Mouse (Mus musculus): ENCODE results near the gene Gsk3b. TPM values are rescaled to one million over a fixed set of nuclear protein-coding genes. Genes with fewer than 3 reads are reported as not detected.

Gene Gsk3b
- polyA plus RNA-seq, 1 experiment from 2014 or later, result 36.7 TPM

DNA sequence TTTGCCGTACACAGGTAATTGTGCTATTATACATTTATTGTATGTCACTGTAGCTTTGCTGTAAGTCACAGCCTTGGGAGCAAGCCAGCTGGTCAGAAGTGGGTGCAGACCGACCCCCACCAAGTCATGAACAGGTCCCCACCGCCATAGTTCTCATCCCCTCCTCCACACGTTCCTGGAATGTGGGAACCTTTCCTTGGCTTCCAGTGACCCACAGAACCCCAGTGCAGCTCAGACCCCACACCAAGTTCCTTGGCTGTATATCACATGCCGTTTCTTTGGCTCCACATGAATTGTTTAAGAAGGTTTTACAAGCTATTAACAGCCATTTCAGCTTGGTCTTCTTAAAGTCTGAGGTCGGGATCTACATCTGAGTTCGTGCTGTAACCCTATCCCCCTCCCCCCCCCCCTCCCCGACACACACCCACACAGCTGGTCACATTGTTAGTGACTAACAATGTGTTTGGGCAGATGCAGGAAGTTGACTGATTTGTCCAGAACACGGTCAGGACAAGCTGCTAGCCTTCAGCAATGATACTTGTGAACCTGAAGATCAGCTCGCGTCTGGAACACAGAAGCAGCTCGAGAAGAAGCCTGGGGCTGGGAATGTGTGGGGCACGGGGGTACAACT lies 159.6 kb downstream of the Gsk3b start:
- no peak overlapping the region for H3K4me2 ChIP-seq
- no peak overlapping the region for H3K4me3 ChIP-seq
- H3K36me3 ChIP-seq, result peaks cover 12% of the 10 kb centered on the region; the same call in 1 of the 2 replicates
- 54% methylated on average over 13 of the region's 13 CpGs for WGBS
- H3K9ac ChIP-seq, result no peak overlapping the region
- no peaks in the 10 kb centered on the region for H3K27me3 ChIP-seq (replicated peaks)
- no peak overlapping the region for H3K27ac ChIP-seq (replicated peaks)
- peaks cover 7% of the 10 kb centered on the region; the same call in 1 of the 2 replicates for H3K4me1 ChIP-seq
- ATAC-seq (ENCODE audit: extremely low read depth, insufficient number of reproducible peaks, low FRiP score, low TSS enrichment), result no peak
- no peaks in the 10 kb centered on the region for H3K9me3 ChIP-seq

- no peak for ATAC-seq (ENCODE audit: extremely low read depth, insufficient number of reproducible peaks, low FRiP score, low TSS enrichment)
- H3K4me3 ChIP-seq, result no peak overlapping the region
- 0 out of 2 replicates have a peak, but pooled peaks cover 5% of the 10 kb centered on the region for H3K36me3 ChIP-seq
- 84% methylated on average over 6 of the region's 6 CpGs for WGBS
- H3K27me3 ChIP-seq (replicated peaks), result no peaks in the 10 kb centered on the region
- H3K4me2 ChIP-seq, result no peak overlapping the region
- H3K9ac ChIP-seq, result no peak overlapping the region
- H3K27ac ChIP-seq (replicated peaks), result no peak overlapping the region
- peaks cover 7% of the 10 kb centered on the region; the same call in 1 of the 2 replicates for H3K4me1 ChIP-seq
- H3K9me3 ChIP-seq, result no peaks in the 10 kb centered on the region
These were observed 161.7 kb downstream of the Gsk3b start for GRCm38 (mm10) chr16:38250467-38250866.

- Histone ChIP-seq H3K4me1 (no peaks in the 10 kb centered on the region), H3K27me3 (replicated peaks) (no peaks in the 10 kb centered on the region), H3K4me2 (no peak overlapping the region), H3K9me3 (no peaks in the 10 kb centered on the region), H3K27ac (replicated peaks) (no peak overlapping the region), H3K36me3 (no peaks in the 10 kb centered on the region), H3K4me3 (no peak overlapping the region), H3K9ac (no peak overlapping the region)
- ATAC-seq (ENCODE audit: extremely low read depth, insufficient number of reproducible peaks, low FRiP score, low TSS enrichment), result no peak
- WGBS, result 75% methylated on average over 14 of the region's 14 CpGs
These were observed 165.2 kb downstream of the Gsk3b start for GRCm38 (mm10) chr16:38254001-38254400.

- no peak overlapping the region for H3K4me3 ChIP-seq
- no peak for ATAC-seq (ENCODE audit: extremely low read depth, insufficient number of reproducible peaks, low FRiP score, low TSS enrichment)
- H3K27ac ChIP-seq (replicated peaks), result no peak overlapping the region
- H3K27me3 ChIP-seq (replicated peaks), result no peaks in the 10 kb centered on the region
- H3K36me3 ChIP-seq, result no peaks in the 10 kb centered on the region
- no peaks in the 10 kb centered on the region for H3K4me1 ChIP-seq
- 59% methylated on average over 4 of the region's 4 CpGs for WGBS
- no peak overlapping the region for H3K4me2 ChIP-seq
- no peaks in the 10 kb centered on the region for H3K9me3 ChIP-seq
- H3K9ac ChIP-seq, result no peak overlapping the region
These were observed 166.3 kb downstream of the Gsk3b start for GRCm38 (mm10) chr16:38255107-38255506.

DNA sequence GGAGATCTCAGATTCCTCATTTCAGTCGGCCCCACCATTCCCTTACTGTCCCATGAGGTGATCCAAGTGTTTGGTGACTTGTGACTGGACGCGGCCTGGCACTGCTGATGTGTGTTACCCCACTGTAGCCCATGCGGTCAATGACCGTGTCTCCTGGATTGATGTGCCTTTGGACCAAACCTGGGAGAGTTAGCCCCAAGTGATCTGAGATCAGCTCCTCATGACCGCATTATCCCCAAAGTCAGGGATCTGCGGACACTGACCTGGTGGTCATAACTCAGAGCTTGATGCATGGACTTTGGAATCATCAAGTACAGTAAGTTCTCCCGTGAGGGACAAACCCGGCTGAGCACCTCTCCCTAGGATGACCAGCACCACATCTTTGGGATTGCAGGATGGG lies 167.1 kb downstream of the Gsk3b start:
- Histone ChIP-seq H3K4me2 (no peak overlapping the region), H3K27ac (replicated peaks) (no peak overlapping the region), H3K4me1 (no peaks in the 10 kb centered on the region), H3K4me3 (no peak overlapping the region), H3K9me3 (no peaks in the 10 kb centered on the region), H3K27me3 (replicated peaks) (no peaks in the 10 kb centered on the region), H3K36me3 (no peaks in the 10 kb centered on the region), H3K9ac (no peak overlapping the region)
- ATAC-seq (ENCODE audit: extremely low read depth, insufficient number of reproducible peaks, low FRiP score, low TSS enrichment), result no peak
- 87% methylated on average over 9 of the region's 9 CpGs for WGBS

- Histone ChIP-seq H3K27me3 (replicated peaks) (no peaks in the 10 kb centered on the region), H3K9me3 (no peaks in the 10 kb centered on the region), H3K27ac (replicated peaks) (no peak overlapping the region), H3K36me3 (no peaks in the 10 kb centered on the region), H3K4me1 (no peaks in the 10 kb centered on the region), H3K4me3 (no peak overlapping the region), H3K4me2 (no peak overlapping the region), H3K9ac (no peak overlapping the region)
- WGBS, result 37% methylated on average over 3 of the region's 3 CpGs
- no peak for ATAC-seq (ENCODE audit: extremely low read depth, insufficient number of reproducible peaks, low FRiP score, low TSS enrichment)
These were observed 182.8 kb downstream of the Gsk3b start for GRCm38 (mm10) chr16:38271601-38272000.

DNA sequence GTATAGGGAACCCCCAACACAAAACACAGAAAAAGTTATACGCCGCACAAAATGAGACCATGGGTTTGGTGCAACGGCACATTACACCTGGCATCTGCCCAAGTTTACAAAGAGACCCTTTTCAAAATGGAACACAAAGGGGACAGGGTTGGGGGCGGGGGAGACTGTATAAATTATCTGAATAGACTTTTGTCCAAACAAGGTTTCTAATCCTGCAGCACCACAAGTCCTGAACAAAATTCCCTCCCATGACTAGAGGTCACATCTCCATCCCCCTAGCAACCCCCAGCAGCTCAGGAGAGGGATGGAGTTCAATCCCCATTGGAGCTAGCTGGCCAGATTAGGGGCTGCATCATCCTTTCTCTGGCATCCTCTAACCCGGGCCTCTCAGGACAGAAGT lies 183.7 kb downstream of the Gsk3b start:
- no peaks in the 10 kb centered on the region for H3K27me3 ChIP-seq (replicated peaks)
- no peak overlapping the region for H3K9ac ChIP-seq
- H3K9me3 ChIP-seq, result no peaks in the 10 kb centered on the region
- no peak overlapping the region for H3K27ac ChIP-seq (replicated peaks)
- H3K36me3 ChIP-seq, result no peaks in the 10 kb centered on the region
- ATAC-seq (ENCODE audit: extremely low read depth, insufficient number of reproducible peaks, low FRiP score, low TSS enrichment), result no peak
- 68% methylated on average over 5 of the region's 5 CpGs for WGBS
- no peak overlapping the region for H3K4me3 ChIP-seq
- H3K4me1 ChIP-seq, result no peaks in the 10 kb centered on the region
- no peak overlapping the region for H3K4me2 ChIP-seq

DNA sequence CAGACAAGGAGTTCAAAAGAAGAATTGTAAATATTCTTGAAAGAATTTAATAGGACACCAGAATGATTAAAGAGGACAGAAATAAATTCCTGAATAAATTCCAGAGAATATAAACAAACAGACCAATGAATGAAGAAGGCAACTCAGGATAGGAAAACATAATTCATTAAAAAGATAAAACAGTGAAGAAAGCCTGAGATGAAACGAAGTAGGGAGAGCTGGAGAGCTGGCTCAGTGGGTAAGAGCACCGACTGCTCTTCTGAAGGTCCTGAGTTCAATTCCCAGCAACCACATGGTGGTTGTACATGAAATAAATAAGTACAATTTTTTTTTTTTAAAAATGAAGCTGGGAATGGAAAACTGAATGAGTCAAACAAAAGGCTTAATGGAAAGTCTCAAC lies 185.9 kb downstream of the Gsk3b start:
- Histone ChIP-seq H3K4me2 (no peak overlapping the region), H3K4me3 (no peak overlapping the region), H3K9me3 (no peaks in the 10 kb centered on the region), H3K9ac (no peak overlapping the region), H3K27ac (replicated peaks) (no peak overlapping the region), H3K36me3 (no peaks in the 10 kb centered on the region), H3K27me3 (replicated peaks) (no peaks in the 10 kb centered on the region), H3K4me1 (no peaks in the 10 kb centered on the region)
- no peak for ATAC-seq (ENCODE audit: extremely low read depth, insufficient number of reproducible peaks, low FRiP score, low TSS enrichment)
- 63% methylated on average over 2 of the region's 2 CpGs for WGBS

GRCm38 (mm10) chr16:38279794-38280193 lies 191.0 kb downstream of the Gsk3b start:
- H3K27me3 ChIP-seq (replicated peaks), result no peaks in the 10 kb centered on the region
- WGBS, result 84% methylated on average over 5 of the region's 5 CpGs
- no peak overlapping the region for H3K4me2 ChIP-seq
- no peaks in the 10 kb centered on the region for H3K9me3 ChIP-seq
- no peak overlapping the region for H3K4me3 ChIP-seq
- no peaks in the 10 kb centered on the region for H3K36me3 ChIP-seq
- H3K27ac ChIP-seq (replicated peaks), result no peak overlapping the region
- H3K9ac ChIP-seq, result no peak overlapping the region
- no peak for ATAC-seq (ENCODE audit: extremely low read depth, insufficient number of reproducible peaks, low FRiP score, low TSS enrichment)
- no peaks in the 10 kb centered on the region for H3K4me1 ChIP-seq

DNA sequence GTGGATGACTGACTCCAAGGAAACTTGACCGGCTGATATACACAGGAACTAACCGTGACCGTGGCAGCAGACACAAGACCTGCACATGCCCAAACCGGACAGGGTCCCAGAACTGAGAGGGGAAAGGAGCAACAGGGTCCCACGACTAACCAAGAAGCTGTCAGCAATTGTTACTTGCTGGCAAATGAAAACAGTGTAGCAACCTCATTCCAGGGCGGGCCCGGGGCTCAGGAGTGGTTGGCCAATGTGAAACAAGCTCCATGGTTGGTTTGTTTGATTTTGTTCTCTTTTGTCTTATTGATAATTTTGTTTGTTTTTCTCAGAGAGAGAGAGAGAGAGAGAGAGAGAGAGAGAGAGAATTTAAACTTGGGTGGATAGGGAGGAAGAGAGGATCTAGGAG lies 192.2 kb downstream of the Gsk3b start:
- ATAC-seq (ENCODE audit: extremely low read depth, insufficient number of reproducible peaks, low FRiP score, low TSS enrichment), result no peak
- H3K9me3 ChIP-seq, result no peaks in the 10 kb centered on the region
- H3K9ac ChIP-seq, result no peak overlapping the region
- no peak overlapping the region for H3K4me2 ChIP-seq
- H3K4me3 ChIP-seq, result no peak overlapping the region
- H3K36me3 ChIP-seq, result no peaks in the 10 kb centered on the region
- WGBS, result 61% methylated on average over 7 of the region's 7 CpGs
- H3K27me3 ChIP-seq (replicated peaks), result no peaks in the 10 kb centered on the region
- no peaks in the 10 kb centered on the region for H3K4me1 ChIP-seq
- no peak overlapping the region for H3K27ac ChIP-seq (replicated peaks)

GRCm38 (mm10) chr16:38282559-38283160 lies 193.9 kb downstream of the Gsk3b start:
- Histone ChIP-seq H3K9ac (no peak overlapping the region), H3K27ac (replicated peaks) (no peak overlapping the region), H3K4me2 (no peak overlapping the region), H3K36me3 (no peaks in the 10 kb centered on the region), H3K9me3 (no peaks in the 10 kb centered on the region), H3K27me3 (replicated peaks) (no peaks in the 10 kb centered on the region), H3K4me1 (0 out of 2 replicates have a peak, but pooled peaks cover 2% of the 10 kb centered on the region), H3K4me3 (no peak overlapping the region)
- 61% methylated on average over 7 of the region's 7 CpGs for WGBS
- no peak for ATAC-seq (ENCODE audit: extremely low read depth, insufficient number of reproducible peaks, low FRiP score, low TSS enrichment)

- Histone ChIP-seq H3K36me3 (no peaks in the 10 kb centered on the region), H3K4me1 (peaks cover 8% of the 10 kb centered on the region; the same call in 1 of the 2 replicates), H3K27ac (replicated peaks) (no peak overlapping the region), H3K4me3 (no peak overlapping the region), H3K4me2 (no peak overlapping the region), H3K9ac (no peak overlapping the region), H3K27me3 (replicated peaks) (no peaks in the 10 kb centered on the region), H3K9me3 (no peaks in the 10 kb centered on the region)
- WGBS, result 43% methylated on average over 3 of the region's 3 CpGs
- ATAC-seq (ENCODE audit: extremely low read depth, insufficient number of reproducible peaks, low FRiP score, low TSS enrichment), result no peak
These were observed 194.5 kb downstream of the Gsk3b start for GRCm38 (mm10) chr16:38283300-38283699.
